Mouse (Mus musculus): ENCODE results near the gene Kif3a. TPM values are rescaled to one million over a fixed set of nuclear protein-coding genes. Genes with fewer than 3 reads are reported as not detected.
"Not testable (repeated sequence)": the region's sequence is repeated elsewhere in the genome, so short reads cannot be mapped to it uniquely, and the experiment has no call there.

Kif3a gene
- polyA plus RNA-seq, 1 experiment from 2014 or later: 223 TPM

DNA sequence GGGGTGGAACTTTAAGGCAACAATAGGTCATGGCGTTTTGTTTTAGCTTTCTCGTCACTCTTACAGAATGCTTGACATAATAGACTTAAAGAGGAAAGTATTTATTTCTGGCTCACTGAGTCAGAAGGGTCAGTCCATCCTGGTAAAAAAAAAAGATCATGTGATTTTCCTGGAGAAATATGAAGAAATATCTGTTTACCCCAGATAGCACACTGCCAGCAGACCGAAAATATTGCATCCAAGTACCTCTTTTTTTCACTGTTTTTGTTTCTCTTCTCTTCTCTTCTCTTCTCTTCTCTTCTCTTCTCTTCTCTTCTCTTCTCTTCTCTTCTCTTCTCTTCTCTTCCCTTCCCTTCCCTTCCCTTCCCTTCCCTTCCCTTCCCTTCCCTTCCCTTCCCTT, 7.2 kb upstream of the Kif3a start:
- no CpG with 5 or more reads among the region's 3 CpGs for WGBS (ENCODE audit: missing documents)
- H3K27ac ChIP-seq; H3K79me2 ChIP-seq (ENCODE audit: inconsistent target); H3K4me3 ChIP-seq (ENCODE audit: inconsistent target); H3K36me3 ChIP-seq (ENCODE audit: inconsistent target): not testable (repeated sequence)

DNA sequence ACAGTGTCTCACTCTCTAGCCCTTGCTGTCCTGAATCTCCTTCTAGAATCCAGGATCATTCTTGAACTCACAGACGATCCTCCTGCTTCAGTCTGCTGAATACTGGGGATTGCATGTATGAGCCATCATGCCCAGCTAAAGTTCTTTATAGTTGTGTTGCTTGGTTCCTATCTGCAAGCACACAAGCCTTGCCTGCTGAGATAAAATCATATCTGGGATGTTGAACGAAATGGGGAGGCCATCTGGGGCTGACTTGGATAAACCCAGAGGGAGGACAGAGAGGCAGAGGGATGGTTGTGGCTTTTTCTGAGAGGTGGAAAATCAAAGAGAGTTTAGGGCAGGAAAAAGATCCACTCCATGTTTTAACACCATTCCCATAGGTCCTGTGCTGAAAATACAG, 5.2 kb upstream of the Kif3a start:
- Histone ChIP-seq H3K4me3 (ENCODE audit: inconsistent target) (no peak overlapping the region), H3K27ac (peak overlapping the region; percentile 90), H3K36me3 (ENCODE audit: inconsistent target) (no peaks in the 10 kb centered on the region), H3K79me2 (ENCODE audit: inconsistent target) (no peaks in the 10 kb centered on the region)
- 80% methylated on average over 2 of the region's 2 CpGs for WGBS (ENCODE audit: missing documents)

DNA sequence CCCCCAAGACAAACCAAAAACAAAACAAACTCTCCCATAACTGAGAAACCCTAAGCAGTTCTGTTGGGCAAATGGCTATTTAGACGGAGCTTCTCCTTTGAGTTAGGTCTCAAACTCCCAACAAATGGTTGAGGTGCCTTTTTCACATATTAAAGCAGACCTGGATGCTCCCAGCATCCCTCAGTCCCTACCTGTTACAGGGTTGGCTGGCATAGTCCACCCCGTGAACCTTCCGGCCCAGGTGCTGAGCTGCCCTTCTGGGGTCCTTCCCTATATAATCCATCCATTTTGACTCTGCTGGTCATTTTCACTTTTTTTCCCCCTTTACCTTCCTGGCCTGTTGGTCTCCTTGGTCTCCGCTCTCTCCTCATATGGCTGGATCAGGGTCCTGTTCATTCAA, 533 bp upstream of the Kif3a start:
- WGBS (ENCODE audit: missing documents): 93% methylated on average over 4 of the region's 4 CpGs
- Histone ChIP-seq H3K4me3 (ENCODE audit: inconsistent target) (peak overlapping the region; percentile 52; the same call in 1 of the 2 replicates), H3K36me3 (ENCODE audit: inconsistent target) (peaks cover 6% of the 10 kb centered on the region; the same call in 1 of the 2 replicates), H3K79me2 (ENCODE audit: inconsistent target) (peaks cover 40% of the 10 kb centered on the region; the same call in 1 of the 2 replicates), H3K27ac (peak overlapping the region; percentile 51)

DNA sequence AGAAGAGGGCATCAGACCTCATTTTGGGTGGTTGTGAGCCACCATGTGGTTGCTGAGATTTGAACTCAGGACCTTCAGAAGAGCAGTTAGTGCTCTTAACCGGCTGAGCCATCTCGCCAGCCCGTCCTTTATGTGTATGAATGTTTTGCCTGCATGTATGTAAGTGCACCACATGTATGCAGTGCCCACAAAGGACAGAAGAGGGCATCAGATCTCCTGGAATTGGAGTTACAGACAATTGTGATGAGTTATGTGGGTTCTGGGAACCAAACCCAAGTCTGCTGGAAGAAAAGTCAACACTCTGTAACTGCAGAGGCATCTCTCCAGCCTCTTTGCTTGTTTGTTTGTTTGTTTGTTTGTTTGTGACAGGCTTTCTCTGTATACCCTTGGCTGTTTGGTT, 13.4 kb downstream of the Kif3a start:
- no peak overlapping the region for H3K4me3 ChIP-seq (ENCODE audit: inconsistent target)
- H3K36me3 ChIP-seq (ENCODE audit: inconsistent target): peaks cover 74% of the 10 kb centered on the region
- WGBS (ENCODE audit: missing documents): 91% methylated on average over 3 of the region's 3 CpGs
- no peak overlapping the region for H3K27ac ChIP-seq
- H3K79me2 ChIP-seq (ENCODE audit: inconsistent target): no peaks in the 10 kb centered on the region

DNA sequence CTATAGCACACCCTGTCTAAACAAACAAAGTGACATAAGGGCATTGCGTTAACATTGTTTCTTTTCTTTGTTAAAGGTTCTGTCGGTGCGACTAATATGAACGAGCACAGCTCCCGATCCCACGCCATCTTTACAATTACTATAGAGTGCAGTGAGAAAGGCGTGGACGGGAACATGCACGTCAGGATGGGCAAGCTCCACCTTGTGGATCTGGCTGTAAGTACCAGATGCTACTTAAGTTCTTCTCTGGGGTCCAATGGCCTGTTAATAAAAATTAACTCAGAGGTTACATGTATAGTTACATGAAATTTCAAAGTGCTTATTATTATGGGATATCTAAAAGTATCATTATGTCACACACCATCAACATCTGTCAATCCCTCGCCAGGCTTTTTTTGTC, 16.0 kb downstream of the Kif3a start:
- no peak overlapping the region for H3K4me3 ChIP-seq (ENCODE audit: inconsistent target)
- no peak overlapping the region for H3K27ac ChIP-seq
- no peaks in the 10 kb centered on the region for H3K79me2 ChIP-seq (ENCODE audit: inconsistent target)
- peaks cover 81% of the 10 kb centered on the region for H3K36me3 ChIP-seq (ENCODE audit: inconsistent target)
- WGBS (ENCODE audit: missing documents): 90% methylated on average over 10 of the region's 10 CpGs

DNA sequence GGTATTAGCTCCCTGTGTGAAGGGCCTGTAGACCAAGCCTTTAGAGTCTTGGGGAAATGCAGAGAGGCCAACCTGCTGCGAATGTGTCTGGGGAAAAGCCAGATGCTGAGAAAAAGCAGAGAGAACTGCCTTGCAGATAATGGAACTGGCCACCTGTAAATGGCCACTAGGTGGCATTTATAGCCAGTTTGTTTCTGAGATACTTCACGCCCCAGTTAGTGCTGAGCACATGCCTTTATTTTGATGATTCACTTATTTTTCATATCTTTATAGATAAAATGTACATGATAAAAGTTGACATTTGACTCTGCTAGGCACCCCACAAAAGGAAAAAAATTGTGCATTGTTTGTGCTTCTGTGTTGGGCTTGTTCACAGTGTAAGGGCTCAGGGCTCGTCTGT, 17.7 kb downstream of the Kif3a start:
- no peak overlapping the region for H3K4me3 ChIP-seq (ENCODE audit: inconsistent target)
- WGBS (ENCODE audit: missing documents): 71% methylated on average over 3 of the region's 3 CpGs
- H3K36me3 ChIP-seq (ENCODE audit: inconsistent target): peaks cover 74% of the 10 kb centered on the region
- H3K79me2 ChIP-seq (ENCODE audit: inconsistent target): no peaks in the 10 kb centered on the region
- no peak overlapping the region for H3K27ac ChIP-seq

DNA sequence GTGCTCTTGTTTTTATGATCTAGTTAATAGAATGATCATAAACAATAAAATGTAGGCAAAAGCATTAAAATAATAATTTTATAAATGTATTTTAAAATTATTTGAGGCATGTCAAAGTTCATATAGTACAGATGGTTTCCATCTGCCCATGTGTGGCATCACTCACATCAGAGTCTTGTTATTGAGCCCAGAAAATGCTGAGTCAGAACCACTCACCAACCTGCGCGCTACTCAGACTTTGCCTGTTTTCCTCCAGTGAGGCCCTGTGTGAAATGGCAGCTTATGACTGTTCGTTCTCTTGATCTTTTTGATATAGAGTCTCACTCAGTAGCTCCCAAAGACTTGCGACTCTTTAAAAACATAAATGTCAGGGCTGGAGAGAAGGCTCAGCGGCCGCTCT, 18.3 kb downstream of the Kif3a start:
- 96% methylated on average over 6 of the region's 6 CpGs for WGBS (ENCODE audit: missing documents)
- no peak overlapping the region for H3K27ac ChIP-seq
- no peaks in the 10 kb centered on the region for H3K79me2 ChIP-seq (ENCODE audit: inconsistent target)
- H3K36me3 ChIP-seq (ENCODE audit: inconsistent target): peaks cover 68% of the 10 kb centered on the region
- no peak overlapping the region for H3K4me3 ChIP-seq (ENCODE audit: inconsistent target)

DNA sequence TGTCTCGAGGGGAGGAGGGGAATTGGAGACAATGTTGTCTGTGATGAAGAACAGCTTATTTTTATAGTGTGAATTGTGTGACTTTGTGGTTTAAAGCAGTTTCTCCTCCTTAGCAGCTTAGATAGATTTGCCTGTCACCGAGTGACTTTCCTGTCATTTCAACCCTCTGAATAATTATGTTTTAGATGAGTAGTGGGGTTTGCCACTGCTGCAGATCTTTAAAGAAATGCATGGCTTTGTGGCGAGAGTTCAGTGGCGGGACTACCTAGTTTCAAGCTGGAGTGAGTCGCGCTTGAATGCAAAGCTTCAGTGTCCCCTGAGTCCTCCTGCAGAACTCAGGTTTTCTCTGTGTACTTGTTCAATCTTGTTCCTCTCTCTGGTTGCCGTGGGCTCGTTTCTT, 21.1 kb downstream of the Kif3a start:
- Histone ChIP-seq H3K79me2 (ENCODE audit: inconsistent target) (no peaks in the 10 kb centered on the region), H3K36me3 (ENCODE audit: inconsistent target) (peaks cover 61% of the 10 kb centered on the region), H3K27ac (no peak overlapping the region), H3K4me3 (ENCODE audit: inconsistent target) (no peak overlapping the region)
- WGBS (ENCODE audit: missing documents): 87% methylated on average over 8 of the region's 8 CpGs

DNA sequence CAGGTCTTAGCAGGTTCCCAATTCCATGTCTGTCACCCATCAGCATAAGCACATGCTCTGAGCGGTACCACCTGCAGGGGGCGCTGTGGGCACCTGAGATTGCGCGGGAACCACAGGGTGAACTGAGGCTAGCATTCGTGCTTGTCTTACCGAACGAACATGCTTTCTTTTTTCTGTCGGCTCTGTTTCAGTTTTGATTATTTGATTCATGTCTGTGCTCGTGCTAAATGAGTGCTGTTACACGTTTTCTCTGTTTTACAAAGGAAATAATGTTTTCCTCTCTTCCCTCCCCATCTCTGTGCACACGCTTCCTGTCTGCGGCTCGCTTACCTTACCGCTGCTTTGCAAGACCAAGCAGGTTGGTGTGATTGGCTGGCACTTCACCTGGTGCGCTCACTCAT, 23.2 kb downstream of the Kif3a start:
- 20% methylated on average over 15 of the region's 15 CpGs for WGBS (ENCODE audit: missing documents)
- no peak overlapping the region for H3K4me3 ChIP-seq (ENCODE audit: inconsistent target)
- peaks cover 58% of the 10 kb centered on the region for H3K36me3 ChIP-seq (ENCODE audit: inconsistent target)
- no peak overlapping the region for H3K27ac ChIP-seq
- no peaks in the 10 kb centered on the region for H3K79me2 ChIP-seq (ENCODE audit: inconsistent target)

DNA sequence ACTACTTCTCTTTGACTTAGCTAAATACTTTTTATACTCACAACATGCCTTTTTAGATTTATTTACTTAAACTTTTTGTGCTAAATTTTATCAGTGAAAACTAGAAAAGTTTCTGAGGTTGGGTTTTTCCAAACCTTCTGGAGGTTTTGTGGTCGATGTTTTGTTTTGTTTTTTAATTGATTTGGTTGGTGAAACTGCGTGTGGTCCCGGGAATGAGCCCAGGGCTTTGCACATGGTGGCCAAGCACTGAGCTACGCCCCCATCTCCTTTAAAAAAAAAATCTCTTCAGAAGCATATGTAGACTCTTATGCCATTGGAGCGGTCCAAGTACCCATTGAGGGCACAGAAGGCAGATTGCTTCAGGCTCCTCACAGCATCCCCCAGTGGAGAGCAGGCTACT, 23.9 kb downstream of the Kif3a start:
- 90% methylated on average over 5 of the region's 5 CpGs for WGBS (ENCODE audit: missing documents)
- H3K79me2 ChIP-seq (ENCODE audit: inconsistent target): no peaks in the 10 kb centered on the region
- H3K4me3 ChIP-seq (ENCODE audit: inconsistent target): no peak overlapping the region
- H3K27ac ChIP-seq: no peak overlapping the region
- H3K36me3 ChIP-seq (ENCODE audit: inconsistent target): peaks cover 58% of the 10 kb centered on the region

DNA sequence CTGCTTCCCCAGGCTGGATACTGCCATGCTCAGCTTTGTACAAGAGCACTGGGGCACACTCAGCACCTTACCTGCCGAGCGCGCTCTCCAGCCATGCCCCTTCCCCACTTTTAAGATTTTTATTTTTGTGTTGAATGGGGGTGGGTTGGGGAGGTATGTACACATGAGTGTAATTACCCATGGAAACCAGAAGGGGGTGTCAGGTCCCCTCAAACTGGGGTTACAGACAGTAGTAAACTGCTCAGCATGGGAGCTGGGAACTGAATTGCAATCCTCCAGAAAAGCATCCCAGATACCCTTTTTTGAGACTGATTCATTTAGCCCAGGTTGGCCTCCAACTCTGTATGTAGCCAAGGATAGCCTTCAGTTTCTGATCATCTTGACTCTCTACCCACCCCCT, 37.8 kb downstream of the Kif3a start:
- peaks cover 13% of the 10 kb centered on the region; the same call in 1 of the 2 replicates for H3K36me3 ChIP-seq (ENCODE audit: inconsistent target)
- H3K27ac ChIP-seq: no peak overlapping the region
- WGBS (ENCODE audit: missing documents): 100% methylated on average over 3 of the region's 3 CpGs
- no peak overlapping the region for H3K4me3 ChIP-seq (ENCODE audit: inconsistent target)
- H3K79me2 ChIP-seq (ENCODE audit: inconsistent target): no peaks in the 10 kb centered on the region

DNA sequence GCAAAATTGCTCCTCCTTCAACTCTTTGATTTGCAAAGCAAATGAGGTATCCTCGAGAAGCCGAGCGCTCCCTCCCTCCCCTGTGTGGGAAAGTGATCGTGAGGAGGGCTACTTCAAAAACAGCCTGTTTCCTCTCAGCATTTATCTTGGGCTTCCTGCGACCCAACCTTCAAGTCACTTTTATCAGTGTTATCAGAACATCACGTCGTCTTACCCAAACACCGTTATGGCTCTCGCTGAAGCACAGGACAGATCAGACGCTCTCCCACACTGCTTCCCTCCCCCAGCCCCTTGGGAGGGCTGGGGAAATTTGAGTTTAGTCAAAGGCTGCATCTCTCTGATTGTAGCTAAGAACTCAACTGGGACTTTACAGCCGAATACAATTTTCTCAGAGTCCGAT, 38.4 kb downstream of the Kif3a start:
- Histone ChIP-seq H3K4me3 (ENCODE audit: inconsistent target) (no peak overlapping the region), H3K27ac (no peak overlapping the region), H3K79me2 (ENCODE audit: inconsistent target) (no peaks in the 10 kb centered on the region), H3K36me3 (ENCODE audit: inconsistent target) (peaks cover 9% of the 10 kb centered on the region; the same call in 1 of the 2 replicates)
- 18% methylated on average over 12 of the region's 12 CpGs for WGBS (ENCODE audit: missing documents)

DNA sequence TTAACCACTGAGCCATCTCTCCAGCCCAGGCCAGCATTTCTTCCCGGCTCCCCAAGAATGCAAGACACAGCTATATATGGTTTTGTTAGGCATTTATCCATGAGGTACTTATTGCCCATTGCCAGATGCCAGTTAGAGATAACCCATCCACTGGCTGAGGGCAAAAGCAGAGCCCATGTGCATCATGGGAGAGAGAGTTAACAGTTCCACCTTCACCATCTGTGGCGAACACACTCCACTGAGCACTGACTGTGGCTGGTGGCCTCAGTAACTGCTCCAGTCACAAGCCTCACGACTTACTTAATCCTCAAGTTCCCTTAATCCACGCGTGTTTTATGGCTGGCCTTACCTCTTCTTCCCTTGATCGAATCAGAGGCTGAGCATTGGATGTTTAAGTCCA, 42.1 kb downstream of the Kif3a start:
- Histone ChIP-seq H3K79me2 (ENCODE audit: inconsistent target) (no peaks in the 10 kb centered on the region), H3K36me3 (ENCODE audit: inconsistent target) (no peaks in the 10 kb centered on the region), H3K4me3 (ENCODE audit: inconsistent target) (no peak overlapping the region), H3K27ac (no peak overlapping the region)
- 41% methylated on average over 6 of the region's 6 CpGs for WGBS (ENCODE audit: missing documents)

DNA sequence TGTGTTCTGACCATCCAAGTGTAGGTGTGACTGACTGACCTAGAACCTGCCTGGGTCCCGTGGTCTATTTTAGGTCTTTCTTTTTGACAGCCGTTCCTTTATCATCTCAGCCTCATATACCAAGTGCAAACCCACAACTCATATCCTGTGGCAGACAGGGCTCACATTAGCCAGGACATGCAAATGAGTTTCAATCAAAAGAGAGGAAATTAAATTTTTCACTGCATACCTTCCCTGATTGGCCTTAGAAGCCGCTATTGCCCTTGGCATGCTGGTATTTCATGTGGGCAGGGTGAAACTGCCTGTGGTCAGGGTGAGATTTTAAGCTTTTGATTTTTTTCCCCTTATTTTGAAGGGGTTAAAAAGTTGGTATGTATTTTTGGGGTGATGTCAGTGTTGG, 42.5 kb downstream of the Kif3a start:
- H3K36me3 ChIP-seq (ENCODE audit: inconsistent target): no peaks in the 10 kb centered on the region
- 19% methylated on average over 3 of the region's 3 CpGs for WGBS (ENCODE audit: missing documents)

DNA sequence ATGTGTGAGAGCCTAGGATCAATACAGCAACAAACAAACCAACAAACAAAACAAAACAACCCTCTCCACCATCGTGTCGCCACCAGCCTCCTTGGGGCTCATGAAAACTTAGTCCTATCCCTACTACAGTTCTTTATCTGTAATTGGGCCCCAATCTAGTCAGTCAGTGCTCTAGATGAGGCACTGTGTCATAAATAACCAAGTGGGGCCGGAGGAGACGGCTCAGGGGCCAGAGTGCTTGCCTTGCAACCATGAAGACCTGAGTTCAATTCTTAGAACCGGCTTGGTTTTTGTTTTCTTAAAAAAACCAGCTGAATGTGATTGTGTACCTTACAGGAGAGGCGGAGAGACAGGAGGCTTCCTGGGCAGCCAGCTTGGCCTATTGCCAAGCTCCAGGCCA, 48.0 kb downstream of the Kif3a start:
- Histone ChIP-seq H3K27ac (no peak overlapping the region), H3K36me3 (ENCODE audit: inconsistent target) (no peaks in the 10 kb centered on the region), H3K4me3 (ENCODE audit: inconsistent target) (no peak overlapping the region), H3K79me2 (ENCODE audit: inconsistent target) (no peaks in the 10 kb centered on the region)
- 83% methylated on average over 6 of the region's 6 CpGs for WGBS (ENCODE audit: missing documents)

More for the DNA sequence above, 42.5 kb downstream of the Kif3a start:
- Histone ChIP-seq H3K4me3 (ENCODE audit: inconsistent target) (no peak overlapping the region), H3K27ac (no peak overlapping the region), H3K79me2 (ENCODE audit: inconsistent target) (no peaks in the 10 kb centered on the region)

DNA sequence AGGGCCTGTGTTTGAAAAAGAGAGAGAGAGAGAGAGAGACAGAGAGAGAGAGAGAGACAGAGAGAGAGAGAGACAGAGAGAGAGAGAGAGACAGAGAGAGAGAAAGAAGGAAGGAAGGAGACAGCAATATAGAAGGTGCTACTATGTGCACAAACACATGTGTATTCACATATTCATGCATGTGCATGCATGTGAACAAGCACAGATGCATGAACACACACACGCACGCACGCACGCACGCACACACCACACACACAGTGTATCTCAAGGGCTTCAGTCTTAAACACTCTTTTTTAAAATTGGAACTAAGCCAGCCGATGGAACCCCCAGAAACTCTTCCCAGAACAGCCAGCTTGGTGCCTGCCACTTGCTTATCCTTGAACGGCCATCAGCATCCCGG, 48.4 kb downstream of the Kif3a start:
- Histone ChIP-seq H3K36me3 (ENCODE audit: inconsistent target) (no peaks in the 10 kb centered on the region), H3K27ac (no peak overlapping the region), H3K79me2 (ENCODE audit: inconsistent target) (no peaks in the 10 kb centered on the region), H3K4me3 (ENCODE audit: inconsistent target) (no peak overlapping the region)
- WGBS (ENCODE audit: missing documents): 95% methylated on average over 8 of the region's 8 CpGs

Data from macrophage (primary cell).